Mouse (Mus musculus) cerebellum, adult (tissue): ENCODE measurements around the gene Mup12.
"Not testable (repeated sequence)": the region's sequence is repeated elsewhere in the genome, so short reads cannot be mapped to it uniquely, and the experiment has no call there.

Experiments used
- ATAC-seq: cut with Nextera tagmentation; 2 replicates; pipeline ENCODE4 v1.9.2; 2017; ENCODE audit warnings: mild to moderate bottlenecking, moderate library complexity, mixed read lengths; ENCODE audit not compliant: insufficient number of reproducible peaks, low FRiP score, low TSS enrichment

The Mup12 gene

GRCm38 (mm10) chr4:60741226-60741625, at the start of gene Mup12:
Gene Mup12, minus strand, starts transcription at chr4:60741326.
- not testable (repeated sequence) for ATAC-seq
